Mouse (Mus musculus): Measurements from ENCODE around the gene Ren1.

Gene Ren1

DNA sequence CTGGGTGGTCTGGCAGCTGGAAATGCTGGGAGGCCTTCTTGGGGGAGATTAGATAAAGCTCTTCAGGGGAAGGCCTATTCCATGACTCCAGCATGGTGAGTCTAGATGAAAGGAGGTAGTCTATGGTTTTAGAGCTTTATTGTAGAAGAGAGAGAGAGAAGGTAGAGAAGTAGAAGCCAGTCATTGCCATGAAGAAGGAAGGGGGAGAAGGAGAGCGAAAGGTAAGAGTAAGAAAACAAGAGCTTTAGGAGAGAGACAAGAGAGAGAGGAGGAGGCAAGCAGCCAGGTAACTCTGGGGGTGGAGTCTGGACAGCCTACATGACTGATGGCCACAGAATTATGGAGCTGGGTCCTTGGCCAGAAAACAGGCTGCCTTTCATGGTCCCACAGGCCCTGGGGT, at the start of gene Ren1:
TSS of gene Ren1 (plus strand) at position 301 of the 400 bp plus-strand sequence.
- in situ Hi-C loops (cut with MseI, MboI) = loop anchor here in 1 of 2 experiments (5.0 kb wide), 1 partner anchor 33 kb away; no protein-coding TSS in a partner anchor

GRCm38 (mm10) chr1:133302540-133302939, 47.8 kb upstream of the Ren1 start:
- in situ Hi-C loops (cut with MseI, MboI) = loop anchor here in 1 of 2 experiments (5.0 kb wide), 1 partner anchor 120 kb away; no protein-coding TSS in a partner anchor

DNA sequence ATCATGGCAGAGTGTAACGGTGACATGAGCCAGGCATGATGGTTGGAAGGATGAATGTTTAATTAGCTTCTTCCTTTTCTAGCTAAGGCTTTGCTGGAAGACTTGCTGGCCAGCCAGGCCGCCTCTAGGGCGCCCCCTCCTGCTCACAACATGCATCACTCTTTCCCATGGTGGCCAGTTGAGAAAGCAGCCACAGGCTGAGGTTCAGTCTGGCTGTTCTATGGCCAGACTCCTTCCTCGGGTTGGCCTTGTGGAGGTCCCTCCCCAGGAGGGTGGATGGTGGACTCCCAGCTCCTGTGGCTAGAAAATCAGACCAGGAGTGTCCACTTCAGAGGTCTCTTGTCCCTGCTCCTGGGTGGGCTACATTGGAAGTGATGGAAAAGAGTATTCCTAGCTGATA, 43.5 kb upstream of the Ren1 start:
- in situ Hi-C loops (cut with MseI, MboI) = loop anchor here in 1 of 2 experiments (5.0 kb wide), 1 partner anchor 125 kb away; no protein-coding TSS in a partner anchor

- in situ Hi-C loops (cut with MseI, MboI) = loop anchor here in 1 of 2 experiments (5.0 kb wide), 1 partner anchor 125 kb away; no protein-coding TSS in a partner anchor
Observed at GRCm38 (mm10) chr1:133307318-133307717, 43.0 kb upstream of the Ren1 start.

GRCm38 (mm10) chr1:133309652-133310267, 40.5 kb upstream of the Ren1 start, which contains the start of gene Golt1a:
Golt1a (plus strand) TSS chr1:133309800.
- in situ Hi-C loops (cut with MseI, MboI) = loop anchor here in 1 of 2 experiments (5.0 kb wide), 1 partner anchor 127 kb away; no protein-coding TSS in a partner anchor

GRCm38 (mm10) chr1:133311240-133311639, 39.1 kb upstream of the Ren1 start:
- in situ Hi-C loops (cut with MseI, MboI) = no loop called here

DNA sequence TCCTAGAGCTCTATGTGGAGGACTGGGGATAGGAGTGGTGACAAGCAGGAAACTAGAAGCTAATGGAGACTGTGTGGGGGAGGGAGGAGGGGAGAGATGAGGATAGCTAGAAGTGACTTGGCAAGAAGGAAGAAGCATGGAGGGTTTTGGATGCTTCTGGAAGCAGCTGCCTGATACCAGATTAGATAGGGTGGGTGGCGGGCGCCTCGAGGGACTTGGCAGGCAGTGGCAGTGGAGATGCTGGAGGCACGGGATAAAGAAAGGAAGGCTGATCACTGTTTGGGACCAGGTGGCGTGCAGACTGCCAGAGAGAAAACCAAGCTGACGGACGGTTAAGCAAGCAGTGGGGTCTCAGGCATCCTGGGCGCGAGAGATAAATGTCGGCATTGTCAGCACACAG, 38.4 kb upstream of the Ren1 start:
- in situ Hi-C loops (cut with MseI, MboI) = no loop called here

- in situ Hi-C loops (cut with MseI, MboI) = no loop called here
Observed at GRCm38 (mm10) chr1:133314364-133314763, 35.9 kb upstream of the Ren1 start.

- in situ Hi-C loops (cut with MseI, MboI) = loop anchor here (5.0 kb wide), 2 partner anchors 37 to 42 kb away; partner anchors contain the start of gene Ren1 (in 1 of the 2)
Observed at GRCm38 (mm10) chr1:133315775-133316174, 34.5 kb upstream of the Ren1 start.

- in situ Hi-C loops (cut with MseI, MboI) = loop anchor here (5.0 kb wide), 2 partner anchors 36 to 41 kb away; partner anchors contain the start of gene Ren1 (in 1 of the 2)
Observed at GRCm38 (mm10) chr1:133316577-133316976, 33.7 kb upstream of the Ren1 start.

DNA sequence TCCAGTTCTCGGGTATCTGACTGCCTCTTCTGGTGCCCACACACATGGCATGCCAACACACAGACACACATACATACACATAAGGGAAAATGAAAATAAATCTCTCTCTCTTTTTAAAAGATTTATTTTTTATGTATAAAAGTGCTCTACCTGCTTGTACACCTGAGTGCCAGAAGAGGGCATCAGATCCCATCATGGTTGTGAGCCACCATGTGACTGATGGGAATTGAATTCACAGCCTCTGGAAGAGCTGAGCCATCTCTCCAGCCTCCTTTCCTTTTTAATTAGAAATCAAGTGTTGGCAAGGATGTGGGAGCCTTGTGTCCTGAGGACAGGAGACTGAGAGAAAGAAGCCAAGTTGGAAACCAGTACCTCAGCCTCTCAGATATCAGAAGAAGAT, 33.2 kb upstream of the Ren1 start:
- in situ Hi-C loops (cut with MseI, MboI) = loop anchor here (5.0 kb wide), 2 partner anchors 35 to 40 kb away; partner anchors contain the start of gene Ren1 (in 1 of the 2)

GRCm38 (mm10) chr1:133321267-133321925, 28.9 kb upstream of the Ren1 start, which contains the start of gene Kiss1:
Kiss1 (plus strand) TSS chr1:133321875.
- in situ Hi-C loops (cut with MseI, MboI) = no loop called here

DNA sequence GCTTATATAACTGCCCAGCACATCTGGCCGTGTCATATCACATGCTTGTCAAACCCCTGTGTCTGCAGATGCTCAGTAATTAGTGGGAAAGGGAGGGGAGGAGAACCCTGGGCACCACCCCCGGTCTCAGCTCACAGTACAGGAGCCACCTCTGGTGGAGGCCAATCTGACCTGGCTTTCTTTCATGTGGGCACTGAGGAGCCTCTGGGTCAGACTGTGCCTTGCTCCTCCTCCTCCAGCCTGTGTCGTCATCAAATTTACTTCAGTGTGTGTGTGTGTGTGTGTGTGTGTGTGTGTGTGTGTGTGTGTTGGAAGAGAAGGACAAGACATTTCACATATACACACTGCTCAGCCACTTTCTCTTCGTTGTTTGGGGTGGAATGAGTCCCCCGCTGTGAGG, 27.0 kb upstream of the Ren1 start:
- in situ Hi-C loops (cut with MseI, MboI) = no loop called here

- in situ Hi-C loops (cut with MseI, MboI) = no loop called here
Observed at GRCm38 (mm10) chr1:133325951-133326350, 24.4 kb upstream of the Ren1 start.

GRCm38 (mm10) chr1:133327094-133327493, 23.2 kb upstream of the Ren1 start:
- in situ Hi-C loops (cut with MseI, MboI) = no loop called here

DNA sequence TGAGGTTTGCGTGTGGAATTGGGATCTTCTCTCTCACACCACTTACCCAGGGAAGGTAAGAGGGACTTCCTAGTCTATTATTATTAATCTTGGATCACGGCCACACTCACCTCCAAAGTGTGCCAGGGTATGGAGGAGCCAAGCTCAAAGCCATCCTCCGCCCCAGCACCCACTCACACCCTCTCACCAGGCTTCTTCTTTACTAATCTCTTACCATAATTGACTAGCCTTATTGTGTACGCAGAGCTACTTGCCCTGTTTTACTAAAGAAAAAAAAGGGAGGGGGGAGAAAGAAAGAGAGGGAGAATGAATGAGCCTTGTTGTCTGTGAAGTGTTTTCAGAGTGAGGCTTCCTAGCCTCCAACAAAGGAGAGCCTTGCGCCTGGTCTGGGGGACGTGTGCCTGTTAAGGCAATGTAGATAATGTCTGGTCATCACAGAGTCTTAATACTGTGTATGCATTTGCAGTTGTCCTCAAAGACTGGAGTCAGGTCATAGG, 22.0 kb upstream of the Ren1 start:
- in situ Hi-C loops (cut with MseI, MboI) = no loop called here

DNA sequence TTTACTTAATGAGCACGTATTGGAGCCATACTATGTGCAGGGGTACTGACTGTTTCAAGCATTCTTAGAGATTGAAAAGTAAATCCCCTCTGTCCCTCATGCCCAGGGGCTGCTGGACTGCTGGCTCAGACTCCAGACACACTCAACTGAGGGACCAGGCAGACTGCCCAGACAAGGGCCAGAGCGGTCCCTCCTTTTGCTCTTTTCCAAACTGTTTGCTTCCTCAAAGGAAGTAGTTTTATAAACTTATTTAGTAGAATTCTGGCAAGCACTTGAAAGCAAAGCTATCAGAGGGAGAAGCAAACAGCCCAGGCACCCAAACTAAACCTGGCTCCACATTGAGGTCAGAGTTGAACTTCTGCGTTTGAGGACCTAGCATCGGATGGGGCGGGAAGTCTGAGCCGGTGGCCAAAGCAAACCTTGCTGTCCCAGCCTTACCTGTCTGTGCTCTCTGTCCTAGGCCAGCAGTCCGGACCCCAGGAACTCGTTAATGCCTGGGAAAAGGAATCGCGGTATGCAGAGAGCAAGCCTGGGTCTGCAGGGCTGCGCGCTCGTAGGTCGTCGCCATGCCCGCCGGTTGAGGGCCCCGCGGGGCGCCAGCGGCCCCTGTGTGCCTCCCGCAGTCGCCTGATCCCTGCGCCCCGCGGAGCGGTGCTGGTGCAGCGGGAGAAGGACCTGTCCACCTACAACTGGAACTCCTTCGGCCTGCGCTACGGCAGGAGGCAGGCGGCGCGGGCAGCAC, 21.2 kb upstream of the Ren1 start:
- in situ Hi-C loops (cut with MseI, MboI) = no loop called here

DNA sequence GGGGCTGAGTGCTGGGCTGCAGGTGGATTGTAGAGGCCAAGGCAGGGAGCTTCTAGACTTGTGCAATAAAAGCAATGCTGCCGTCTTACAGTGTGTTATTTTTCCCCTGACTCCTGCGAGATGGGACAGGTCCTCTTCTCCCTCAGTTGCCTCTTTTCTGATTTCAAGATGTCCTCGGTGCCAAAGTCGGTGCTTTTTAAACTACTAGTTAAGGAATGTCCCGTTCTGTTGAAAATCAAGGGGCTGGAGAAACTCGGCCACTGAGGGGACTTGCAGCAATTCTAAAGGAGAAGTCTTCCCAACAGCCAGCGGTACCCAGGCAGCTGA, 20.7 kb upstream of the Ren1 start:
- in situ Hi-C loops (cut with MseI, MboI) = no loop called here

DNA sequence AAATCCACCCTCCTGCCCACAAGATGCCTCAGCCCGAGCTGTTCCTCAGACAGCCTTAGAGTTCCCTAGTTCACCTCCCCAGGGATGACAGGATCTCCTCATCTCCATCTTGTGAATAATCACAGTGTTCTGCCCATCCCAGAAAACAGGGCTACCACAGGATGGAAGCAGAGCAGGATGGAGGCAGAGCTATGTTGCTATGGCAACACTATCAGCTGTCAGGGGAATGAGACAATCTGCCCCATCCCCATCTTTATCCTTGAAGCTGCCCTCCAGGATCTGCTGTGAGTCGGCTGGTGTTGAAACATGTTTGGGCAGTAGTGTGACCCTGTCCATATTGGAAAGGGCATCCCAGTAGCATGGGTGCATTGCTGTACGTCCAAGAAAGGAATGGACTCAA, 19.2 kb upstream of the Ren1 start:
- in situ Hi-C loops (cut with MseI, MboI) = no loop called here

GRCm38 (mm10) chr1:133332656-133333430, 17.5 kb upstream of the Ren1 start:
- in situ Hi-C loops (cut with MseI, MboI) = no loop called here

GRCm38 (mm10) chr1:133333937-133334336, 16.4 kb upstream of the Ren1 start:
- in situ Hi-C loops (cut with MseI, MboI) = no loop called here
